Mouse (Mus musculus) liver, embryonic 11.5 days (tissue): ENCODE results near the gene Rnf5. TPM values are rescaled to one million over a fixed set of nuclear protein-coding genes. Genes with fewer than 3 reads are reported as not detected.

Experiments
- ATAC-seq: fragments of 200-750 bp; cut with Nextera tagmentation; replicated peaks from 2 replicates; pipeline ENCODE4 v1.8.0; 2017; ENCODE audit warnings: moderate number of reproducible peaks, mild to moderate bottlenecking, moderate TSS enrichment, moderate library complexity; ENCODE audit not compliant: low FRiP score
- DNase-seq: peaks from one replicate; pipeline ENCODE4 v3.0.0-alpha.2; 2017; ENCODE audit warnings: low spot score
- H3K27ac ChIP-seq: fragments of 300-500 bp; sonication (generic); 2 replicates; pipeline ENCODE4 v1.5.1; 2014; ENCODE audit warnings: mild to moderate bottlenecking, low read depth, low read length, control low read depth
- H3K27me3 ChIP-seq: fragments of 300-500 bp; sonication (generic); replicated peaks from 2 replicates; pipeline ENCODE4 v1.6.1; 2014; ENCODE audit warnings: low read length, mixed read lengths; ENCODE audit not compliant: control insufficient read depth, insufficient read depth
- H3K36me3 ChIP-seq: fragments of 300-500 bp; sonication (generic); 2 replicates; pipeline ENCODE4 v1.6.1; 2014; ENCODE audit warnings: mild to moderate bottlenecking, low read length, moderate library complexity, mixed read lengths; ENCODE audit not compliant: control insufficient read depth, insufficient read depth
- H3K4me1 ChIP-seq: fragments of 300-500 bp; sonication (generic); replicated peaks from 2 replicates; pipeline ENCODE4 v1.6.1; 2014; ENCODE audit warnings: low read length, mixed read lengths; ENCODE audit not compliant: control insufficient read depth, insufficient read depth
- H3K4me2 ChIP-seq: fragments of 300-500 bp; sonication (generic); 2 replicates; pipeline ENCODE4 v1.6.1; 2014; ENCODE audit warnings: mild to moderate bottlenecking, control low read depth, moderate library complexity
- H3K4me3 ChIP-seq: fragments of 300-500 bp; sonication (generic); 2 replicates; pipeline ENCODE4 v1.5.1; 2014; ENCODE audit warnings: low read depth, low read length, control low read depth
- H3K9ac ChIP-seq: fragments of 300-500 bp; sonication (generic); 2 replicates; pipeline ENCODE4 v1.6.1; 2014; ENCODE audit warnings: low read depth, low read length, control low read depth
- H3K9me3 ChIP-seq: fragments of 300-500 bp; sonication (generic); 2 replicates; pipeline ENCODE4 v1.6.1; 2016; ENCODE audit warnings: low read length, inconsistent platforms, mixed read lengths; ENCODE audit not compliant: control insufficient read depth
- WGBS: fragments of 180-500 bp; shearing (Covaris S2); extraction: QIAGEN DNeasy Blood & Tissue Kit; methylation state at CpG from one replicate; pipeline ENCODE4 v1.1.7; 2014; 5-methylcytosine and 5-hydroxymethylcytosine counted together
- polyA plus RNA-seq: library from polyadenylated mRNA; unstranded; fragments of >200 nt; fragmentation: Nextera tagmentation; extraction: Ambion mirVana; gene quantifications from 2 replicates; pipeline ENCODE4 v1.2.1, GENCODE M21; 2014

Gene Rnf5
- polyA plus RNA-seq, 1 experiment from 2014 or later, result 109 TPM

DNA sequence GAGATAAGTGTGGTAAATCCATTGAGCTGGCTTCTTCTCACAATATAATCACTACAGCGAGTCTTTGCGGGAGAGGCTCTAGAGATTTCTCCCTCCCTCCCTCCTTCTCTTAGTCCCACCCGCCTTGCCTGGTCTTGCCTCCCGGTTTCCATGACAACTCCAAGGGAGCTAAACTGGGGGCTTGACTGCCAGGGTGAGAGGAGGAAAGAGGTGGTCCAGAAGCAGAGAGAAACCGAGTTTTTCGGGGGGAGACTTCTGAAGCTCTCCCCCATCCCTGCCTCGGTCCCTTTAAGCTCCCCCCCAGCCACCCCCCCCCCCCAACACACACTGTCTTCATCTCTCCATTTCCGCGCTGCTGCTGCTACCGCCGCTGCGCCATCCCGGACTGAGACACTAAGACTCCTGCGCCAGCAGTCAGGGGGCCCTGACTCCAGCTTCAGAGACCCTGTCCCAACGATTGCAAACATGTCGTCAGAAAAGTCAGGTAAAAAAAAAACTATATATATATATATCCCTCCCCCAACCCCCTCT lies 25.8 kb upstream of the Rnf5 start, which contains the start of gene Prrt1:
Gene Prrt1 (plus strand): TSS at position 313 of the 531 bp plus-strand sequence.
- H3K9me3 ChIP-seq, result no peaks in the 10 kb centered on the region
- H3K27me3 ChIP-seq, result peaks cover 48% of the 10 kb centered on the region
- peaks cover 36% of the 10 kb centered on the region for H3K4me1 ChIP-seq

DNA sequence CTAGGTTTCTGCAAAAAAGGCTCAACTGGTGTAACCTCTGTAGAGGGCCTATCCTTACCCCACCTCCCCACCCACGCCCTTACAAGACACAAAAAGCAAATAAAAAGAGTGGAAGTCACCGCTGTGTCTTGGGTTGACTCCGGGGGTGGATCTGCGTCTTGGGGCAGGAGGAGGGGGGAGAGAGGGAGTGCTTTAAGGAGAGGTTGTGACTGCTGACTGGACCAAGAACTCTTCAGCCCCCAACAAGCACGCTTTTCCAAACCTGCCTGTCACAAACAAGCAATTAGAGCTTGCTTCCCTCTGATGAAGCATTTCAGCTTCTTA lies 25.1 kb upstream of the Rnf5 start:
- no peak overlapping the region for H3K4me3 ChIP-seq

More for the DNA sequence above, 25.8 kb upstream of the Rnf5 start, which contains the start of gene Prrt1:
- ATAC-seq (no peak), DNase-seq (no peak)
- Histone ChIP-seq H3K9ac (no peak within 1 kb of the TSS; the same call in 1 of the 2 replicates), H3K27ac (no peak within 1 kb of the TSS), H3K4me3 (peak within 1 kb of the TSS; percentile 80; the same call in 1 of the 2 replicates), H3K4me2 (peak within 1 kb of the TSS; percentile 94), H3K36me3 (peaks cover 4% of the 10 kb centered on the region; the same call in 1 of the 2 replicates)
- 4% methylated on average over 16 of the region's 16 CpGs for WGBS

DNA sequence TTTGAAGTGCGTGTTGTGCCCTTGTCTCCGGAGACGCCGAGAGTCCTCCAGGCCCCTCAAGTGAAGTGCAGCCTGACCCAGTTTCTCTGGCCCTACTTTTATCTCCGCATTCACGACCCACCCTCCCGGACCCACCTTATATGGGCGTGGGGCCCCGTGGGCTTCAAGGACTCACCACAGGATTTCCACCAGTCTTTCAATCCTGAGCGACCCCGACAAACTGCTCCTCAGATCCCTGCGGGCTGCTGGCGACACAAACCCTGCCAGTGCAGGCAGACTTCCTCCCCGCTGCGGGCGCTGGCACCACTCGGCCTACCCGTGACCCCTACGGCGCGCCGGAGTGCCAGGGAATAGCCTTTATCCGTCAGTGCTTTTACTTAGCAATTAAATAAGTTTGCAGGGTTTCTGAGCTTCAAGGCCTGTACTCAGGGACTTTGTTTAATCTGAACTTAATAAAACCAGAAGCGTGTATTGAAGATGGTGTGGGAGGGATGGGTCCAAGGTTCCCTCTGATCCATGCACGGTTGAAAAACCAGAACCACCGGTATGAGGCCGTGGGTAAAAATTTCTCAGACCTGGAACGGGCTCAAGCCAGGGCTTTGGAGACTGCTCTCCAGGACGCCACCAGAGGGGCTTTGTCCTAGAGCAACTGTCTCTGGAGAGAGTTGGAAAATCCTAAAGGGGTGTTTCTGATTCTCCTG lies 24.6 kb upstream of the Rnf5 start, which contains the start of gene Ppt2:
Gene Ppt2 (minus strand): TSS at position 568 of the 701 bp plus-strand sequence.
- Histone ChIP-seq H3K4me2 (peak within 1 kb of the TSS; percentile 94), H3K9ac (peak within 1 kb of the TSS; percentile 79), H3K36me3 (peaks cover 6% of the 10 kb centered on the region), H3K27ac (peak within 1 kb of the TSS; percentile 67), H3K4me1 (peaks cover 36% of the 10 kb centered on the region), H3K27me3 (peaks cover 48% of the 10 kb centered on the region), H3K9me3 (no peaks in the 10 kb centered on the region), H3K4me3 (peak within 1 kb of the TSS; percentile 80)
- DNase-seq, result peak; percentile 63
- no peak for ATAC-seq
- WGBS, result 10% methylated on average over 29 of the region's 29 CpGs

More for the DNA sequence above, 25.1 kb upstream of the Rnf5 start:
- 33% methylated on average over 5 of the region's 5 CpGs for WGBS
- Histone ChIP-seq H3K27ac (no peak overlapping the region), H3K9ac (no peak overlapping the region; the same call in 1 of the 2 replicates), H3K4me1 (peaks cover 36% of the 10 kb centered on the region), H3K4me2 (peak overlapping the region; percentile 94), H3K27me3 (peaks cover 48% of the 10 kb centered on the region), H3K9me3 (no peaks in the 10 kb centered on the region), H3K36me3 (peaks cover 4% of the 10 kb centered on the region; the same call in 1 of the 2 replicates)
- ATAC-seq (no peak), DNase-seq (no peak)

DNA sequence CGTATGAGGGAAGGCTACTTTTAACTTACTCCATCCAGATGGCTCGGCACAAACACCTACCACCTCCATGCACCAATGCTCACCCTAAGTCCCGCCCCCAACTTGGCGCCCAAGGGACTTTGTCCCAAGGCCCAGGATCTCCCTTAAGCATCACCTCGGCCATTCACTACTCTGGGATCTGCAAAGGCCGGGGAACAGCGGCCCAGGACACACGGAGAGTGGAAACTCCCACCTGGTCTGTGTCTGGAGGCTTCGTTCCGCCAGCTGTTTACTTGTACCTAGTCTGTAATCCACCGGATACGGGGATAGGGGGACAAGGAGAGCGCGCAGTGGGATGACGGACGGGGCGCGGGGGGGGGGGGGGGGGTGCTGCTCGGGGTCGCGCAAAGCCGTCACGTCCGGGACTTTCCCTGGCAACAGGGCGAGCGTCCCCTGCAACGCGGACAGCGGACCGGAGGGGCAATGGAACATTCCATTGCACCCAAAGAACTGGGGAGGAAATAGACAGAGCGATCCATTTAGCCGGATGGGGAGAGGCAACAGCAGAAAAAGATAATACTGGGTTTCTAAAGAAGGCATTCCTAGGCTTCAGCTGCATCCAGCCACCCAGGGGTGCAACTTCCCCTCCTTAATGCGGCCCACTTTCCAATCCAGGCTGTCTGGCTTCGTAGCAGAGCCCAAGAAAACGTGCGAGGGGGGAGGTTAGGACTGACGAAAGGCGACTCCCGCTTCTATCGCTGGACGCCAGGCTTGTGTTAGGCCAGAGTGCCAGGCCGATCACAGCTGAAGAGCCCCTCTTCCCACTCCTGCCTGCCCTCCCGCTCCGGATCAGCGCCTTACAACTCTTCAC lies 23.8 kb upstream of the Rnf5 start:
- WGBS, result under 1% methylated on average over 43 of the region's 45 CpGs
- H3K36me3 ChIP-seq, result peaks cover 6% of the 10 kb centered on the region
- peaks cover 41% of the 10 kb centered on the region for H3K27me3 ChIP-seq
- H3K9ac ChIP-seq, result peak overlapping the region; percentile 79
- peak overlapping the region; percentile 67 for H3K27ac ChIP-seq
- H3K4me2 ChIP-seq, result peak overlapping the region; percentile 94
- H3K4me1 ChIP-seq, result peaks cover 34% of the 10 kb centered on the region
- peak; percentile 76 for ATAC-seq
- H3K4me3 ChIP-seq, result peak overlapping the region; percentile 80
- peak; percentile 88 for DNase-seq
- no peaks in the 10 kb centered on the region for H3K9me3 ChIP-seq

DNA sequence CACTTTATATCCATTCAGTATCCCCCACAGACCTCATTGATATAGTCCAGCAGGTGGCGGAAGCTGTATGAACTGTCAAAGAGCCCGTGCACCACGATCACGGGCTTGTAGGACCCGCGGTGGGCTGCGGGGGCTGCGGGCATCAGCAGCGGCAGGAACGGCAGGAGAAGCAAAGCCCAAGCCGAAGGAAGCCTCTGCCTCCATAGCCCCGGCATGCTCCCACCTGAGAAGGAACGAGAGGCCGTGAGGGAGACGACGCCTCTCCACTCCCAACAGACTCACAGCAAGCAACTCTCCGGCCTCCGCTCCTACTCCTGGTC lies 23.2 kb upstream of the Rnf5 start:
- under 1% methylated on average over 18 of the region's 18 CpGs for WGBS
- H3K9ac ChIP-seq, result peak overlapping the region; percentile 79
- peaks cover 11% of the 10 kb centered on the region for H3K36me3 ChIP-seq
- ATAC-seq (peak; percentile 40; the same call in 1 of the 2 replicates), DNase-seq (peak; percentile 63)
- H3K27ac ChIP-seq, result peak overlapping the region; percentile 67
- peak overlapping the region; percentile 94 for H3K4me2 ChIP-seq
- peak overlapping the region; percentile 80 for H3K4me3 ChIP-seq
- no peaks in the 10 kb centered on the region for H3K9me3 ChIP-seq
- peaks cover 35% of the 10 kb centered on the region for H3K27me3 ChIP-seq
- peaks cover 30% of the 10 kb centered on the region for H3K4me1 ChIP-seq

DNA sequence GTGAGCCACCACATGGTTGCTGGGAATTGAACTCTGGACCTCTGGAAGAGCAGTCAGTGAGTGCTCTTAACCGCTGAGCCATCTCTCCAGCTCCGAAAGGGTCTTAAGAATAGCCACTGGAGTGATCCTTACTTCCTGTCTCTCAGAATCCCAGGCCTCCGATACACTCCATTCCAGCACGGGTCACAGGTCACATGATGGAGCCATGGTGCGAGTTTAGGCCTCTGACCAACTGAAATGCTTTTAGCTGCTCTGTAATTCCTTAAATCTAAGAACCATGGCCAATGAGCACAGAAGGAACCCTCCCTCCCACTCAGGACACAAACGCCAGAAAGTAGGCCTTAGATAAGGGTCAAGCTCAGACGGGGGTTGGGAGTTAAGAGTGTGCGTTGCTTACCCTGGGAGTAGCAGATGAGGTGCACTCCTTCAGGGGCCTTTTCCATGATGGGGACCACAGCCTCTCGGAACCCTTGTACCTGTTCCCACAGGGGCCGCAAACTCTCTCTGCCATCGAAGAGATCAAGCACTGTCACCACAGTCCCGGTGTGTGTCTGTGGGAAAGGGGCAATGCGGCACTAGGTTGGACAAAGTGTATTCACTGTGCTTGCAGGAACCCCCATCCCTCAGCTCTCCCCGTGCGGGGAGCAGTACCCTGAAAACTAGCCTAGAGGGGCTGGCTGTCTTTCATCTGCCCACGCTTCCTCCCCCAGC lies 22.7 kb upstream of the Rnf5 start:
- DNase-seq (no peak), ATAC-seq (peak; percentile 0; the same call in 1 of the 2 replicates)
- peaks cover 27% of the 10 kb centered on the region for H3K4me1 ChIP-seq
- peaks cover 12% of the 10 kb centered on the region for H3K36me3 ChIP-seq
- WGBS, result 54% methylated on average over 16 of the region's 16 CpGs
- H3K27ac ChIP-seq, result peak overlapping the region; percentile 67
- peaks cover 30% of the 10 kb centered on the region for H3K27me3 ChIP-seq
- H3K9ac ChIP-seq, result peak overlapping the region; percentile 79
- no peaks in the 10 kb centered on the region for H3K9me3 ChIP-seq
- peak overlapping the region; percentile 94 for H3K4me2 ChIP-seq
- H3K4me3 ChIP-seq, result peak overlapping the region; percentile 80

DNA sequence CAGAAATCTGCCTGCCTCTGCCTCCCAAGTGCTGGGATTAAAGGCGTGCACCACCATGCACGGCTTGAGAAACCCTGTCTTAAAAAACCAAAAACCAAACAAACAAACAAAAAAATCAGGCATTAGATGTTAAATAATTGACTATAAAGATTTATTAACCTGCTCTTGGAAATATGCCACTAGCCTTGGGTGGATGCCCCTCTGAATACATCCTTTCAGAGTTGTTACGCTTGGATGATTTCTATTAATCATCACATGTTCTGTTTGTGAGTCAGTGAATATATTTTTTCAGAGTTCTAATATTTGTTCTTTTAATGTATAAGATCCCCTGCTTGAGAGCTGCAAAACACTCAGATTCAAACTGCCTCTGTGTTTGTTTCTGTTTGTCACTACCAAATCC lies 21.5 kb upstream of the Rnf5 start:
- Histone ChIP-seq H3K27ac (no peak overlapping the region), H3K9ac (no peak overlapping the region), H3K4me2 (no peak overlapping the region), H3K4me1 (peaks cover 14% of the 10 kb centered on the region), H3K36me3 (peaks cover 12% of the 10 kb centered on the region), H3K27me3 (peaks cover 18% of the 10 kb centered on the region), H3K9me3 (no peaks in the 10 kb centered on the region), H3K4me3 (no peak overlapping the region)
- ATAC-seq (no peak), DNase-seq (no peak)
- WGBS, result 91% methylated on average over 3 of the region's 3 CpGs

DNA sequence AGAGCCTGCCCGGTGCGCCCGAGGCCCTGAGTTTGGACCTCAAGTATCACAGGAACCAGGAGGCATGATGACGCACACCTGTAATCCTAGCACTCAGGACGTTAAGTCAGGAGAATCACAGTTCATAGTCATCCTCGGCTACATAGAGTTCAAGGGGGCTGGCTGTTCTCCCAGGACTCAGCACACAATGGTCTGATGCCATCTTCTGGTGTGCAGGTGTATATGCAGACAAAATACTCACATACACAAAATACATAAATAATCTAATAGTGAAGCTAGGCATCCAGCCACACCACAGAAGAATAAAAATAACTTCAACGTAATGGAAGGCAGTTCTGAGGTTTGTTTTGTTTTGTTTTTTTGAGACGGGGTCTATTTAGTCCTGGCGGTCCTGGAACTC lies 19.7 kb upstream of the Rnf5 start:
- H3K27me3 ChIP-seq, result no peaks in the 10 kb centered on the region; the same call in 1 of the 2 replicates
- WGBS, result 86% methylated on average over 9 of the region's 9 CpGs
- H3K4me1 ChIP-seq, result peaks cover 7% of the 10 kb centered on the region
- H3K4me3 ChIP-seq, result no peak overlapping the region
- H3K4me2 ChIP-seq, result no peak overlapping the region
- no peaks in the 10 kb centered on the region for H3K9me3 ChIP-seq
- H3K36me3 ChIP-seq, result peaks cover 12% of the 10 kb centered on the region
- no peak overlapping the region for H3K9ac ChIP-seq
- ATAC-seq (no peak), DNase-seq (no peak)
- H3K27ac ChIP-seq, result no peak overlapping the region
